Mouse (Mus musculus) bone marrow, adult 2 months (tissue): ENCODE data around the gene Mapk9.

ENCODE experiments used
- CTCF ChIP-seq: fragments of 200-500 bp; IDR thresholded peaks from 2 replicates; pipeline ENCODE4 v1.5.1; 2011; ENCODE audit warnings: low read length, control low read depth; ENCODE audit not compliant: control insufficient read depth, insufficient read depth
- POLR2A ChIP-seq: fragments of 200-500 bp; IDR thresholded peaks from 2 replicates; pipeline ENCODE4 v1.6.1; 2011; ENCODE audit warnings: low read depth, mild to moderate bottlenecking, control low read depth, low read length, borderline replicate concordance; ENCODE audit not compliant: control insufficient read depth

DNA sequence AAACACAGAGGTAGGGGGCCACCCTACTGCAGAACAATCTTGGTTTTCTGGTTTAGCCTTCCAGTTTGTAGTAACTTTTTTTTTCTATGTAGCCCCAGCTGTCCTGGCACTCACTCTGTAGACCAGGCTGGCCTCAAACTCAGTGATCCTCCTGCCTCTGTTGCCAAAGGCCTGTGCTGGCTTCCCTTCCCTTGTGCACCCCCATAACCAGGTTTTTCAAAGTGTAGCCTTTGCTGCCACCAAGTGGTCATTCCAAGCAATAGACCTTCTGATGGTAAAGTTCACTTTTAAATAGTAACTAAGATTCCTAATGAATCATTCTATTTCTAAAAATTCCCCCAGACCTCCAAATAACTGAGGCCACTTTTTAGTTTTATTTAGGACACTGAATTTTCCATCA lies 23.2 kb downstream of the Mapk9 start:
- peak; percentile 57 for TF ChIP-seq CTCF
- TF ChIP-seq POLR2A, result no peak
